Mouse (Mus musculus): ENCODE data around the gene Hexim2. TPM values are rescaled to one million over a fixed set of nuclear protein-coding genes. Genes with fewer than 3 reads are reported as not detected.
A peak's percentile ranks its signal among the peaks of the same experiment; 100 is the strongest.

Gene Hexim2
- polyA plus RNA-seq, 1 experiment from 2014 or later: 8.3 TPM

GRCm38 (mm10) chr11:103104469-103104868 is 27.8 kb upstream of the Hexim2 start:
- H3K27me3 ChIP-seq (ENCODE audit: control insufficient read depth, insufficient read depth, low read length): peaks cover 20% of the 10 kb centered on the region
- no peaks in the 10 kb centered on the region for H3K9me3 ChIP-seq (replicated peaks; ENCODE audit: control insufficient read depth, low read length)
- whole genome bisulfite sequencing: 80% methylated on average over 7 of the region's 7 CpGs
- H3K4me1 ChIP-seq (ENCODE audit: control insufficient read depth, insufficient read depth, low read length): no peaks in the 10 kb centered on the region
- DNase-seq (ENCODE audit: low spot score): no peak
- H3K27ac ChIP-seq (replicated peaks; ENCODE audit: low read depth, low read length): no peak overlapping the region
- ATAC-seq (replicated peaks; ENCODE audit: insufficient number of reproducible peaks, low FRiP score, low TSS enrichment, low read depth): no peak
- no peak overlapping the region for H3K4me3 ChIP-seq (ENCODE audit: low read depth, low read length)
- H3K9ac ChIP-seq (replicated peaks; ENCODE audit: low read length): no peak overlapping the region
- no peaks in the 10 kb centered on the region for H3K36me3 ChIP-seq (replicated peaks; ENCODE audit: control insufficient read depth, insufficient read depth, low read depth, low read length)
- H3K4me2 ChIP-seq (ENCODE audit: low read depth, low read length): no peak overlapping the region

DNA sequence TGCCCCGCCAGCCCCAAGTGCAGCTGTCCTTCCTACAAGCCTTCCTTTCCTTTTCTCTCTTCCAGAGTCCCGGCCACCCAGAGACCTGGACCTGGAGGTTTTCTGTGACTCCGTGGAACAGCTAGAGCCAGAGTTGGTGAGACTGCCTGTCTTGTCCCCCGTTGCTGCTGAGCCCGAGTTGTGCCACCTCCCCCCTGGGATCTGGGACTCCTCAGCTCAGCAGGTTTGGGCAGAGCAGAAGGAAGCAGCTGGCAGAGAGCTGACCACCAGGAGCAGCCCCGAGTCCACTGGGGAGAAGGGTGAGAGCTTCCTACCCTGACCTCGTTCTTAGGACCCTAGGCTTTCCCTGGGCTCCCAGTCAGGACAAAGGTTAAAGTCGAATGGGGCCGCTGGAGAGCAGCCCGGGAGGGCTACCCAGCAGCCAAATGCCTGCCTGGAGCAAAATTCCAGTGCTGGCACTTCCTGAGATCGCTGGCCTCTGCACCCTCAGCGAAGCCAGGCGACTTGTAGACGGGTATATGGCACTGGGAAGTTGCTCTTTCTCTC is 27.0 kb upstream of the Hexim2 start:
- Histone ChIP-seq H3K27ac (replicated peaks; ENCODE audit: low read depth, low read length) (no peak overlapping the region), H3K4me3 (ENCODE audit: low read depth, low read length) (no peak overlapping the region), H3K4me2 (ENCODE audit: low read depth, low read length) (no peak overlapping the region), H3K9ac (replicated peaks; ENCODE audit: low read length) (no peak overlapping the region), H3K4me1 (ENCODE audit: control insufficient read depth, insufficient read depth, low read length) (no peaks in the 10 kb centered on the region), H3K36me3 (replicated peaks; ENCODE audit: control insufficient read depth, insufficient read depth, low read depth, low read length) (no peaks in the 10 kb centered on the region), H3K9me3 (replicated peaks; ENCODE audit: control insufficient read depth, low read length) (no peaks in the 10 kb centered on the region), H3K27me3 (ENCODE audit: control insufficient read depth, insufficient read depth, low read length) (peaks cover 13% of the 10 kb centered on the region)
- ATAC-seq (replicated peaks; ENCODE audit: insufficient number of reproducible peaks, low FRiP score, low TSS enrichment, low read depth) (no peak), DNase-seq (ENCODE audit: low spot score) (no peak)
- WGBS: 35% methylated on average over 13 of the region's 14 CpGs

DNA sequence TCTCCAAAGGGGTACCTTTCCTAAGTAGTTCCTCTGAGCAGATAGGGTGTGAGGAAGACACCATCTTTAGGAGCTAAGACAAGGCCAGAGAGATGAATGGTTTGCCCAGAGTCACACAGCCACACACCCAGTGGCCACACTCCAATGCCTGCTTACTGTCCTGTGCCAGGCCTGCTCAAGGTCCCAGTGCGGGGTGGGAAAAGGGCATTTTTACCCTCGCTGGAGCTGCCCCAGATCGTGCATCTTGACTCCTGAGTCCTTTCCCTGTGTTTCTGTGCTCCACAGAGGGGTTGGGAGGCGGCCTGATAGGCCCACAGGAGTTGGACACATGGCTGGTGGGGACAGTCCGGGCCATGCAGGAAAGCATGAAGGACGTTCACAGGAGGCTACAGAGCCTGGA is 26.4 kb upstream of the Hexim2 start:
- H3K4me3 ChIP-seq (ENCODE audit: low read depth, low read length): no peak overlapping the region
- H3K27ac ChIP-seq (replicated peaks; ENCODE audit: low read depth, low read length): no peak overlapping the region
- peaks cover 10% of the 10 kb centered on the region; the same call in 1 of the 2 replicates for H3K27me3 ChIP-seq (ENCODE audit: control insufficient read depth, insufficient read depth, low read length)
- no peak overlapping the region for H3K4me2 ChIP-seq (ENCODE audit: low read depth, low read length)
- H3K9ac ChIP-seq (replicated peaks; ENCODE audit: low read length): no peak overlapping the region
- no peaks in the 10 kb centered on the region for H3K4me1 ChIP-seq (ENCODE audit: control insufficient read depth, insufficient read depth, low read length)
- H3K36me3 ChIP-seq (replicated peaks; ENCODE audit: control insufficient read depth, insufficient read depth, low read depth, low read length): no peaks in the 10 kb centered on the region
- H3K9me3 ChIP-seq (replicated peaks; ENCODE audit: control insufficient read depth, low read length): no peaks in the 10 kb centered on the region
- 78% methylated on average over 6 of the region's 6 CpGs for WGBS
- no peak for DNase-seq (ENCODE audit: low spot score)
- no peak for ATAC-seq (replicated peaks; ENCODE audit: insufficient number of reproducible peaks, low FRiP score, low TSS enrichment, low read depth)

GRCm38 (mm10) chr11:103106386-103106785 is 25.8 kb upstream of the Hexim2 start:
- no peak overlapping the region for H3K27ac ChIP-seq (replicated peaks; ENCODE audit: low read depth, low read length)
- 60% methylated on average over 4 of the region's 4 CpGs for WGBS
- peaks cover 8% of the 10 kb centered on the region; the same call in 1 of the 2 replicates for H3K27me3 ChIP-seq (ENCODE audit: control insufficient read depth, insufficient read depth, low read length)
- no peak overlapping the region for H3K4me3 ChIP-seq (ENCODE audit: low read depth, low read length)
- no peak overlapping the region for H3K9ac ChIP-seq (replicated peaks; ENCODE audit: low read length)
- H3K36me3 ChIP-seq (replicated peaks; ENCODE audit: control insufficient read depth, insufficient read depth, low read depth, low read length): no peaks in the 10 kb centered on the region
- no peak for DNase-seq (ENCODE audit: low spot score)
- no peaks in the 10 kb centered on the region for H3K9me3 ChIP-seq (replicated peaks; ENCODE audit: control insufficient read depth, low read length)
- no peak for ATAC-seq (replicated peaks; ENCODE audit: insufficient number of reproducible peaks, low FRiP score, low TSS enrichment, low read depth)
- H3K4me1 ChIP-seq (ENCODE audit: control insufficient read depth, insufficient read depth, low read length): peaks cover 1% of the 10 kb centered on the region; the same call in 1 of the 2 replicates
- H3K4me2 ChIP-seq (ENCODE audit: low read depth, low read length): no peak overlapping the region

- Histone ChIP-seq H3K4me2 (ENCODE audit: low read depth, low read length) (peak overlapping the region; percentile 65), H3K4me1 (ENCODE audit: control insufficient read depth, insufficient read depth, low read length) (peaks cover 8% of the 10 kb centered on the region; the same call in 1 of the 2 replicates), H3K9me3 (replicated peaks; ENCODE audit: control insufficient read depth, low read length) (no peaks in the 10 kb centered on the region), H3K4me3 (ENCODE audit: low read depth, low read length) (peak overlapping the region; percentile 3; the same call in 1 of the 2 replicates), H3K36me3 (replicated peaks; ENCODE audit: control insufficient read depth, insufficient read depth, low read depth, low read length) (no peaks in the 10 kb centered on the region), H3K27ac (replicated peaks; ENCODE audit: low read depth, low read length) (no peak overlapping the region), H3K9ac (replicated peaks; ENCODE audit: low read length) (peak overlapping the region; percentile 49), H3K27me3 (ENCODE audit: control insufficient read depth, insufficient read depth, low read length) (peaks cover 3% of the 10 kb centered on the region; the same call in 1 of the 2 replicates)
- ATAC-seq (replicated peaks; ENCODE audit: insufficient number of reproducible peaks, low FRiP score, low TSS enrichment, low read depth): no peak
- 16% methylated on average over 10 of the region's 10 CpGs for WGBS
- DNase-seq (ENCODE audit: low spot score): no peak
Observed at GRCm38 (mm10) chr11:103111301-103111700, 20.9 kb upstream of the Hexim2 start.

DNA sequence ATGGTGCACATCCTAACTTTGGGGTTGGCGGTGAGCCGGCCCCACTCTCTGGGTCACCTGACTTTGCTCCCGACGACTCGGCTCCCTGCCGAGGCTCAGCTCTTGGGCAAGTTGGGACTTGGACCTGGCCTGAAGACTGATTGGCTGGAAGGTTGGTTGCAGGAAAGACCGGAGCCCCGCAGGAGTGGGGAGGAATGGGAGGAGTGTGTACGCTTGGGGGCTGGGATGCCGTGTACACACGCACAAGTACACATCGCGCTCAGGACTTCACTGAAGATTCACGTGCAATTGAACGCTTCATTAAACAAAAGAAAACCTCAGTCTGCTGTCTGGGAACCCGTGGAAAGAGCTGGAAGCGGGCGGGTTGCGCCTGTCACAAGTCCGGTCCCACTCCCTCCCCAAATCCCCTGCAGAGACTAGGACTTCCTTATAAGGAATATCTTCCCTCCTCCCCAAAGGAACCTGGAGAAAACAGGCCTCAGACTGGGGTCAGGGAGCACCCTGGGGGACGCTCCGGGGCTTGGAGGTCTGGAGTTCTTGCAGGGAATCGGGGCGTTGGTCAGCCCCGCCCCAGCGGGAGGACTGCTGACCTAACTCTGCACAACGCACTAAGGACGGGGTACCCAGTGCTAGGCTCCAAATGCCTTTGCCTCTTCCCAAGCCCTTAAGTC is 20.2 kb upstream of the Hexim2 start:
- DNase-seq (ENCODE audit: low spot score): peak; percentile 63

DNA sequence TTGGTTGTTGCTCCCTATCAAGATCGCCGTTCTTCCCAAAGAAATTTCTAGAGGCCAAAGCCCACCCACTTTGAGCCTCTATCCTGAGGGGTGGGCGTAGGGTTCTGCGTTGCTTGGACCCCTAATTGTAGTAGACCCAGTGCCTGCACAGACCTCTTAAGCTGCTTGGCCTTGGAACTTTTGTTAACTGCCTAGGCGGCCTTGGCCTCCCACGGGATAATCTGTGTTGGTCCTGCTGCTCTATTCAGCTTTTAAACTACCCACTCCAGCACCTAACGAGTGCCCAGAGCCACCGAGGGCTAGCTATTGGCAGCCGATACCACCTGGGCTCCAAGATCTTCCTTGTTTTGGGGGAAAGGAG is 19.7 kb upstream of the Hexim2 start:
- H3K4me2 ChIP-seq (ENCODE audit: low read depth, low read length): peak overlapping the region; percentile 65
- H3K27ac ChIP-seq (replicated peaks; ENCODE audit: low read depth, low read length): no peak overlapping the region; the same call in 1 of the 2 replicates
- 11% methylated on average over 9 of the region's 9 CpGs for WGBS
- ATAC-seq (replicated peaks; ENCODE audit: insufficient number of reproducible peaks, low FRiP score, low TSS enrichment, low read depth) (no peak), DNase-seq (ENCODE audit: low spot score) (no peak)
- peak overlapping the region; percentile 49 for H3K9ac ChIP-seq (replicated peaks; ENCODE audit: low read length)
- H3K4me3 ChIP-seq (ENCODE audit: low read depth, low read length): peak overlapping the region; percentile 28
- H3K9me3 ChIP-seq (replicated peaks; ENCODE audit: control insufficient read depth, low read length): no peaks in the 10 kb centered on the region
- H3K27me3 ChIP-seq (ENCODE audit: control insufficient read depth, insufficient read depth, low read length): peaks cover 3% of the 10 kb centered on the region; the same call in 1 of the 2 replicates
- no peaks in the 10 kb centered on the region for H3K36me3 ChIP-seq (replicated peaks; ENCODE audit: control insufficient read depth, insufficient read depth, low read depth, low read length)
- H3K4me1 ChIP-seq (ENCODE audit: control insufficient read depth, insufficient read depth, low read length): peaks cover 8% of the 10 kb centered on the region; the same call in 1 of the 2 replicates

More for the DNA sequence above, 20.2 kb upstream of the Hexim2 start:
- Histone ChIP-seq H3K4me1 (ENCODE audit: control insufficient read depth, insufficient read depth, low read length) (peaks cover 8% of the 10 kb centered on the region; the same call in 1 of the 2 replicates), H3K36me3 (replicated peaks; ENCODE audit: control insufficient read depth, insufficient read depth, low read depth, low read length) (no peaks in the 10 kb centered on the region), H3K4me2 (ENCODE audit: low read depth, low read length) (peak overlapping the region; percentile 65), H3K27me3 (ENCODE audit: control insufficient read depth, insufficient read depth, low read length) (peaks cover 3% of the 10 kb centered on the region; the same call in 1 of the 2 replicates), H3K27ac (replicated peaks; ENCODE audit: low read depth, low read length) (no peak overlapping the region; the same call in 1 of the 2 replicates), H3K9ac (replicated peaks; ENCODE audit: low read length) (peak overlapping the region; percentile 49), H3K9me3 (replicated peaks; ENCODE audit: control insufficient read depth, low read length) (no peaks in the 10 kb centered on the region), H3K4me3 (ENCODE audit: low read depth, low read length) (peak overlapping the region; percentile 28)
- no peak for ATAC-seq (replicated peaks; ENCODE audit: insufficient number of reproducible peaks, low FRiP score, low TSS enrichment, low read depth)
- WGBS: 2% methylated on average over 28 of the region's 28 CpGs

GRCm38 (mm10) chr11:103113005-103113404 is 19.2 kb upstream of the Hexim2 start:
- DNase-seq (ENCODE audit: low spot score): no peak
- peaks cover 8% of the 10 kb centered on the region; the same call in 1 of the 2 replicates for H3K4me1 ChIP-seq (ENCODE audit: control insufficient read depth, insufficient read depth, low read length)
- H3K27me3 ChIP-seq (ENCODE audit: control insufficient read depth, insufficient read depth, low read length): peaks cover 3% of the 10 kb centered on the region; the same call in 1 of the 2 replicates
- no peak for ATAC-seq (replicated peaks; ENCODE audit: insufficient number of reproducible peaks, low FRiP score, low TSS enrichment, low read depth)
- 33% methylated on average over 12 of the region's 12 CpGs for WGBS
- H3K9me3 ChIP-seq (replicated peaks; ENCODE audit: control insufficient read depth, low read length): no peaks in the 10 kb centered on the region
- H3K4me2 ChIP-seq (ENCODE audit: low read depth, low read length): no peak overlapping the region
- H3K27ac ChIP-seq (replicated peaks; ENCODE audit: low read depth, low read length): no peak overlapping the region
- H3K36me3 ChIP-seq (replicated peaks; ENCODE audit: control insufficient read depth, insufficient read depth, low read depth, low read length): no peaks in the 10 kb centered on the region
- H3K9ac ChIP-seq (replicated peaks; ENCODE audit: low read length): no peak overlapping the region
- no peak overlapping the region for H3K4me3 ChIP-seq (ENCODE audit: low read depth, low read length)
